Mouse (Mus musculus) kidney, postnatal 14 days (tissue): ENCODE measurements around the gene Hist1h2ba.

Source experiments
- DNase-seq: peaks from one replicate; pipeline ENCODE4 v3.0.0; 2022; ENCODE audit warnings: mixed read lengths

Hist1h2ba gene

DNA sequence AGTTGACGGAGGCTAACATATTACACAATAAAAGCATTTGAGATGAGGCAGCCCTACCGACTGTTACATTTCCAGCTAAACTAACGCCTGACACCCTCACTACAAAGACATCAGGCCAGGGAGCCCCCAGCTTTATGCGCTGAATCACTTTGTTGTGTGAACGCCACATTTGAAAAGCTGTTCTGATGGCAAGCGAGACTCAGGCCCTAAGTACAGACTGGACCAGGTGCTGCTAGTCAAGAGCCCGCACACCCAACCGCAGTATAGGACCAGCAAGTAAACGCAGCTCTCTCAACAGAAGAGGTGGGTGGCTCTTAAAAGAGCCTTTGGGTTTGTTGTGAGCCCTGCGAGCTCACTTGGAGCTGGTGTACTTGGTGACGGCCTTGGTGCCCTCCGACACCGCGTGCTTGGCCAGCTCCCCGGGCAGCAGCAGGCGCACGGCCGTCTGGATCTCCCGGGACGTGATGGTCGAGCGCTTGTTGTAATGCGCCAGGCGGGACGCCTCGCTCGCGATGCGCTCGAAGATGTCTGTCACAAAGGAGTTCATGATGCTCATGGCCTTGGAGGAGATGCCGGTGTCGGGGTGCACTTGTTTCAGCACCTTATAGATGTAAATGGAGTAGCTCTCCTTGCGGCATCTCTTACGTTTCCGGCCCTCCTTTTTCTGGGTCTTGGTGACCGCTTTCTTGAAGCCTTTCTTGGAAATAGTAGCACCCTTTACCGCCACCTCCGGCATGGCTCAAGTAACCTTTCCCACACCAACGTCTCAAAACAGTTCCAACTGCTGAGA is at the start of gene Hist1h2ba:
Hist1h2ba (minus strand) TSS at position 736 of the 790 bp plus-strand sequence.
- no peak for DNase-seq

DNA sequence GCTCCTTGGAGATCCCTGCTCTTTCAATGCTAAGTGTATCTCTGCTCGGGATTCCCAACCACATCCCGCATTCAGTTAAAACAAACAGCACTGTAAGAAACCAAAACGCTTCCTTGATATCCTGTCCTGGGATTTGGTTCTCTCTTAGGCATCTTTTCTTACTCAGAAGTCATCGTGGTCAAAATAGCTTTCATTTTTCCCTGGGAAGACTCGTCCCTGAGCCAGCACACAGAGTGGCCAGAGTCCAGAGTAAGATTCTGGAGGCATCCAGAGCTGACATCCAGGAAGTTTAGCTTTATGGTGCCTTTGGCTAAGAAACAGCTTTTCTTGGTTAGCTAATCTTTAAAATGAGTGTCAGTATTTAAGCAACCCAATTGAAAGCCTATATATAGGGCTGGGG is 38.3 kb upstream of the Hist1h2ba start:
- DNase-seq, result no peak

DNA sequence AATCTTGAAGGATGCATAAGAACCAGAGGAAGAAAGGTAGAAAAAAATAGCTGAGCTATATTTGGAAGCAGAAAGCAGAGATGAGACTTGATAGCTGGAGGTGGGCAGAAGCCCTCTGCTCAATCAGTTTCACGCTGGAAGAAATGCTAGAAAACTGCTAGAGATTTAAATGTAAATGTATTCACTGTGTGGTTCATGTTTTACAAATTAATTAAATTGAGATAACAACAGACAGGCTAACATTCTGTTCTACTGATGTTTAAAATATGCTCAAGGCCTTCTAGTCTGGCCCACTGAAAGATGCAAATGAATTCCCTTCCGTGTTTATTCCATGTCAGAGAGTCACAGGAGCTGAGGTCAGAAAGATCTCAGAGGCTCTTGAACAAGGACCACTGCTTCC is 37.9 kb upstream of the Hist1h2ba start:
- no peak for DNase-seq

DNA sequence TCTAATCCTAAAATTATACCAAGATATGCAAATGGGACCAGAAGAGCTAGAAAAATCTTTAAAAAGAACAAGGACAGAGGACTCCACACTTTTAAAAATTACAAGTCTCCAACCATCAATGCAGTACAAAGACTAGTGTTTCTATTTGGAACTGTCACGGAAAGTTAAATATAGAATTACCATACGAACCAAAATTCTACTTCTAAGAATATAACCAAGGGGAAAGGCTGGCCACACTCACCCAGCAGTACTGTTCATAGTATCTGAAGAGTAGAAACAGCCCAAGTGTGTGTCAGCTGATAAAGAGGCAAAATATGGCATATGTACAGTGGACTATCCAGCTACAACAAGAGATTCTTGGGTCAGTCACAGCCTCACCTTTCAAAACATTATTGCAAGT is 31.0 kb upstream of the Hist1h2ba start:
- no peak for DNase-seq

DNA sequence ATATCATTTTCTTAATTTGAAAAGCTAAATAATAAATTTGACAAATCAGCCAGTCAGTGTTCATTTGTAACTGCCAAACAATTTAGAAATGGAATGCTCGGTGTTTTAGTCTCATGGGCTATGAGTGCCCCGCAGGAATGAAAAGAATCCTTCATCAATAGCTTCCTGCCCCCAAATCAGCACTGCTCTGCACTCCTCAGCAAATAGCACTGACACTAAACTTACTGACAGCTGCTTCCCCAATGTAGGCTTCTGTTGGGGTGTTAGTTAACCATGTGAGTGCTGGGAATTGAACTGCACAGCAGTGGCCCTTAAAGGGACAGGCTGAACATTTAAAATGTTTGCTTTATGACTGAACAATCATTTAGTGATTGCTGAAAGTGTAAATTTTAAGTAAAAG is 25.8 kb upstream of the Hist1h2ba start:
- DNase-seq, result no peak

DNA sequence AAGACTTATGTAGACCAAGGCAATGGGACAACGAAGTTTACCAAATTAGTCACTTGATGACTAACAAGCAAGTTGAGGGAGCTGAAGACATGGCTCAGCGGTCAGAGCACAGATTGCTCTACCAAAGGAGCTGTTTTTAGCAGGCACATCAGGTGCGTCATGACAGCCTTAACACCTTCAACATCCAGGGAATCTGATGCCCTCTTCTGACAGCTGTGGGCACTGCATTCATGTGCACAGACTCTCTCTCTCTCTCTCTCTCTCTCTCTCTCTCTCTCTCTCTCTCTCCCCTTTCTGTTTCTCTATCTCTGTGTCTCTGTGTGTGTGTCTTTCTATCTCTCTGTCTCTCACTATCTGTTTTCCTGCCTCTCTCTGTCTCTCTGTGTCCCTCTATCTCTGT is 17.0 kb upstream of the Hist1h2ba start:
- DNase-seq, result peak; percentile 41

DNA sequence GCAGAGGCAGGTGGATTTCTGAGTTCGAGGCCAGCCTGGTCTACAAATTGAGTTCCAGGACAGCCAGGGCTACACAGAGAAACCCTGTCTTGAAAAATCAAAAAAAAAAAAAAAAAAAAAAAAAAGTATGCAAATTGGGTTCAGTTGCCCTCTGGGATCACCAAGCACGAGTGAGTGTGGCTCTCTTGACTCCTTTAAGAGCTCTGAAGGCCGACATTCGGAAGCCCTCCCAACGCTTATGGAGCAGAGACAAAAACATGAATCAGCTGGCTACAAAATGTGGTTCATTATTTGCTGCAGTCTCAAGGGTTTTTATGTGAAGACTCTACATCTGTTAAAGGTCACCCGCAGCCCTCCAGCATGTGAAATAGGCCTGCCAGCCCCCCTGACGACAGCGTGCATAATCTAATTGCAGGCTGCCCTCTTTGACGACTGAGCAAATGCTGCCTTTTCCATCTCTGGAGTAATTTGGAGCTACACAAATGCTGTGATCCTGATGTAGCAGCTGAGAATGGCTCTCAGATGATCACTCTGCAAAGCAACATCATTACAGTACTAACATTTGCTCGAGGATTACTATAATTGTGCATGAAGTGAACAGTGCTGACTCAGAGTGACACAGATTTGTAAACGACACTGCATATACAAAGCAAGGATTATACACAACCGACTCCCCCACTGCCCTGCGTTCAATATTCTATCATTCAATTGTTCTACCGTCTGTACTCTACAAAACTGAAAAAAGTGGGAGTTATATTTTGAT is 15.7 kb upstream of the Hist1h2ba start:
- no peak for DNase-seq

DNA sequence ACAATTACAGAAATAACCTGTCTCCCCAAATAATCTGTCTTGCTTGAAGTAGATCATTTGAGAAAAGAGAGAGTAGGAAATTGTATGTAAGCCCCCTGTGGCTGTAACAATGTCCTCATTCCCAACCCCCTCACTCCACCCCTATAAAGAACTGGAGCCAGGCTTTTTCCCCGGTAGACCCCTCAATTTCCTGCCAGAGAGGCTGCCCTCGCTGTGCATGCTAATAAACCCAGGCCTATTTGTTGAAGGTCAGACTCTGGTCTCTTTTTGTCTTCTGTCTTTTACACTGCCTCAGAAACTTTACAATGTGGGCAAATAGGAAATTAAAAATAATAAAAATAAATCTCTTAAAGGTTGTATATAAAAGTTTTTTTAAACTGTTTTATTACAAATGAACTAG is 12.3 kb upstream of the Hist1h2ba start:
- no peak for DNase-seq

DNA sequence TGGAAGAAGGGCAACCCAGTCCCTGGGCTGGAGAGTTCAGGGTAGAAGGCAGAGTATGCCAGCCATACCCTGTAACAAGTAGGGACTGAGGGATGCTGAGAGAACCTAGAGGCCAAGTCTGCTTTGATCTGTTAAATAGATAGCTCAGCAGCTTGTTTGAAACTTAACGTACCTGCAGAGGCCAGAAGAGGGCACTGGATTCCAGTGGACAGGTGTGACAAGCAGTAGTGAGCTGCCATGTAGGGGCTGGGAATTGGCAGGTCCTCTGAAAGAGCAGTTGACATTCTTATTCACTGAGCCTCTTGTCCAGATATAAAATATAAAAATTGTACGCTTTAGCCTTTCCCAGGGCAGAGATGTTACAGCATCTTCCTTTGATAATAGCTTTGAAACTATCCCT is 8.9 kb upstream of the Hist1h2ba start:
- DNase-seq, result no peak

DNA sequence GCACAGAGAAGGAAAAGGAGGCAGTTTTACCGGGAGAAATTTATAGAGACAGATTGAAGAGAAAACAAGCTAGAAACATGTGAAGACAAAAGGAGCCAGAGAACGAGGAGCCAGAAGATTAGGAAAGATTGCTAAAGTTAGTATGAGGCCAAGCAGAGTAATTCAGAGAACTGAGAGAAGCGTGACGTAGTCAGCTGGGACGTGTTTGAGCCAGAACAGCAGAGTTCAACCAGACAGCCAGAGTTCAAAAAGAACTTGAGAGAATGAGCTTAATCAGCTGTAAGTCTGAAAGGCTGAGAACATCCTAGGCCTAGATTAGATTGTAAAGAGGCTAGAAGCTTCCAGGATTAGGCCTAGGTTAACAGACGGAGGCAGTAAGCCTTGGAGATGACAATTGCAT is 6.3 kb upstream of the Hist1h2ba start:
- peak; percentile 42 for DNase-seq

DNA sequence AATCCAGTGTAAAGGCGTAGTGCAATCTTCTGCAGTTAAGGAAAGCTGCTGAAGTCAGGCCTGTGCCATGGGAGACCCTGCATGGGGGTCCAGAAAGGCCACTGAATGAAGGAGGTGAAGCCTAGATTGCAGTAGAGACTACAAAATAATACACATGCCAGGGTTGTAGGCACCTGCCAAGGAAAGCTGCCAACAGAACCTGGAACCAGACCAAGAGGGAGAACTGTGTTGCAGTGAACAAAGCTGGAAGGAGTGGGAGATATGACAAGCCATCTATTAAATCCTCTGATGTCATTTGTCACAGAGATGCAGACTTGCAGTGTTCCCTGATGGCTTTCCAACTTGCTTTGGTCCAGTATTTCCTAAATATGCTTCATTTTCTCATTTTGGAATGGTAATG is 4.7 kb upstream of the Hist1h2ba start:
- peak; percentile 38 for DNase-seq

DNA sequence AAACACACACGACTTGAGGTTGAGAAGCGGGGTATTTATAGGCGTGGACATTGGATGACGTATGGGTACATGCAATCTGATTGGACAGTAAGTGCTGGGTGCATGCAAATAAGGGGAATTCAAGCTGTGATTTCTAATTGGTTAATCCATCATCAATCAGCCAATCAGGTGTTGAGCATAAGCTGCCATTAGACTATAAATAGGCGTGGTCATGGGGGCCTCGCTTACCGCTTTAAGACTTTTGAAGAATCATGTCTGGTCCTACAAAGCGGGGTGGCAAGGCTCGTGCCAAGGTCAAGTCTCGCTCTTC is 210 bp upstream of the Hist1h2ba start, which contains the start of gene Hist1h2aa:
Hist1h2aa (plus strand) TSS at position 252 of the 310 bp plus-strand sequence.
- DNase-seq, result no peak

DNA sequence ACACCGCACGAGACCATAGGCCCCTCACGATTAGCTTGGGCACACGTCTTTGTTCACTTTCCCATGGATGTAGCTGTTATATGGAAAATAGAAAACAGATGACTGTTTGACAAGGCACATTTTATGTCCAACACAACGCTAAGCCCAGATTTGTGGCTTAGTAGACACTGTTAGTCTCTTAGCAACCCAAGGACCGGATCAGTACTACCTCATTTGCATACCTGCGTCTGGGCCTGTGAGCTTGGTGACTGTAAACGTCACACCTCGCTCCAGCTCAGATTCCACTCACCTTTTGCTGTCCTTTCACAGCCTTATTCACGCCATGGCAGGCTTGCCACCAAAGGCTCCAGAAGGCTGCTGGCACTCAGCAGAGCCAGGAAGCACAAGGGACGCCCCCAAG is 3.1 kb downstream of the Hist1h2ba start:
- DNase-seq, result no peak

DNA sequence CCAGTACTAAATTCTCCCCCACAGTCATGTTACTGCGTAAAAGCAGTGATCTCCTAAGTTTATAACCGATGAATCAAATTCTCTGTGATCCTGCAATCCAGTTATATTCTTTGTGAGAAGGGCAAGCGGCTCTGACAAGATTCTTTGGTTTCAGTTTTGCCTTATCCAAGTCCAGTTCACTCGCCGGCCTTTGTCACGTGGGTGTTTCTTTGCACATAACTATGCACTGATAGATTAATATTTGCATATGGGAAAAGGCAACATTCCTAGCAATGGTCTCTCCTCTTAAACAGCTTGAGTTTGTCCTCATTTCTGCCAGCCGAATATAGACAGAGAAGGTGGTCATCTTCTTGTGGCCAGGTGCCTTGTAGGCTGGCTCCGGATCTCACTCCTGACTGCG is 3.5 kb downstream of the Hist1h2ba start:
- DNase-seq, result no peak

DNA sequence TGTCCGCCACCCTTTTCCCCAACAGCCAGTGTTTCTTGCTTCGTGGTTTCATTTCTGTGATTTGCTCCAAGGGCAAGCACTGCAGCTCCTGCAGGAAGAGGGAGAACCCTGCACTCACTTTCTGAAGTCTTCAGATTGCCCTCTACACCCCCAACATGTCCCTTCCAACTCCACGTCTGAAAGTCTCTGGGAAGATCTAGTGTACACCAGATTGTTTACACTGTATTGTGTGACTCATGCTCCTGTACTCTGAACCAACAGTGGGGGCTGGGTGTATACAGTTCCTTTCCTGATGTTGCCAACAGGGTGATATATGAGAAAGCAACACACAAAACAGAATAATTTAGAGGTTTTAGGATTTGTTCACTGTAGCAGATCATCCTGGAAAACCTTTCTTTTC is 5.3 kb downstream of the Hist1h2ba start:
- no peak for DNase-seq

DNA sequence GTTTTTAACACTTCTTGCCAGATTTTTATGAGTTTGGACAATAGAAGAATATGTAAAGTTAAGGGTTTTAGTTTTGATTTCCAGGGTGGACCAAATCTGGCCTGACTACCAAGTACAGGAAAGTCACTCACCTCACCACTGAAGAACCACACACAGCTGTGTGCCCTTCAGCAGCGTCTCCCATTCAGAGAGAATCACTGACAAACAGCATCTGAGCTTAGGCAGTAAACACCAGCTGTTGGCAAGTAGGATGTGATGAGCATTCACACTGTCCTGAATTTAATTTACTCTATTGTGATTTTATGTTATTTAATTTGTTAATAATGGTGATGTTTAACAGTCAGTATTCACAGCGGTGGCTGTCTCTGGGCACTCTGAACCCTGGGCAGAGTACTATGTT is 8.2 kb downstream of the Hist1h2ba start:
- DNase-seq, result no peak

DNA sequence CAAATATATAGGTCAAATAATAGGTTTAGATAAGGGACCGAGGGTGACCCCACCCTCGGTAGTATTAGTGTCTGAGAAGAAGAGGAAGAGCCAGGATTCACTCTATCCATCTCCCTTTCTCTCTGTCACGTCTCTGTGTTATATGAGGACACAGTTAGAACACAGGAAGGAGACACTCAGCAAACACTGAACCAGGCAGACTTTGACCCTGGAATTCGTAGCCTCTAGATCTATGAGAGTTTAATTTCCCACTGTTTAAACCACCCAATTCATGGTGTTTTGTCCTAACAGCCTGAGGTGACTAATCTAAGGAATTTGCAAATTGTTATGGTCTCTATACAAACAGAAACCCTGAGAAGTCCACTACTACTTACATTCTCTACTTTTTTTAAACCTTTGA is 16.3 kb downstream of the Hist1h2ba start:
- DNase-seq, result peak; percentile 27

DNA sequence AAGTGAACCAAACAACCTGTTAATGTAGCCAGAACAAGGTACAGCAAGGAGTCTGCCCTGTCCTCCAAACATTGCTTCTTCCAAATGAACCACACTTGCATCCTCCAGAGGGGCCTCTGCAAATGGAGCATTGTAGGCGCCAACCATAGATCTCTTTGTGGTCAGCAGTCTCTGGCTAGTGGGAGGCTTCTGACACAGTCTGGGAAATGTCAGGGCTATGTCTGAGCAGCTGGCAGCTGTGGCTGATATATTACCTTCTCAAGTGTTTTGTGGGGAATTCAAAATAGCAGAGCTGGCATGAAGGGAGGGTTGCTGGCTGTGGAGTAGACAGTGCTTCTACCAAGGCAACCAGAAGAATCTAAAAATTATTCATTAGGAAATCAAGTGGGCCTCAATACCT is 17.8 kb downstream of the Hist1h2ba start:
- DNase-seq, result no peak

DNA sequence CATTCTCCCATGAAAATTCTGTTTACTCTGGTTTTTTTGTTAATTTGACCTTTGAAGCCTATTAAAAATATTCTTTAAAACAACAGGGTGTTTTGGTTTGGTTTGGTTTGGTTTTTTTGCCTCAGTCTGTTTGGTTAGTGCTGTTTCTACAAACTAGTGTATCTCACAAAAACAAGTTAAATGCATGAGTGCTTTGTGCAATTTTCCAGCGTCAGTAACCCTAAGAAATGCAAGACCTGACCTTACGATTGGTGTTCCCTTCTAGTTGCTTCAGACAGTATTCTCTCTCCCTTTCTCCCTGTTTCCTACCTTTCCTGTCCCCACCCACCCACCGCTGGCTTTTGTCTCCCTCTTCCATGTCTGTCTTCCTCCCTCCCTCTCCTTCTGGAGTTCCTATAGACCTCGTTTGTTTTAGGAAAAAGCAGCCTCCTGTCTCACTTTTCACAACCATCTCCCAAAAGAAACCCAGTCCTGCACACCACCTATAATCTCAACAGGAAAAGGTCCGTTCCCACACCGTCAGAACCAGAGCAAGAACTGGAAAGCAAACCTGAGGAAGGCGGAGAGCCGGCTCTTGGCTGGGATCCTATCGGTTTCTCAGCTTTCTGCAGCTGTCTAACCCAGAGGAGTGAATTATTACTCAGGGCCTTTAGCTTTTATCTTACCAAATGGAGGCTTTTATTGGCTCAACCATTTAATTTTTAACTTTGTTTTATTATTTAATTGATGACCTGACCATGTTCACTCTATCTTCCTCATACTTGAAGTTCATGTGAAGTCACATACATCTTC is 19.4 kb downstream of the Hist1h2ba start, which contains the start of gene Slc17a4:
Slc17a4 (minus strand) TSS at position 634 of the 792 bp plus-strand sequence.
- DNase-seq, result peak; percentile 28

DNA sequence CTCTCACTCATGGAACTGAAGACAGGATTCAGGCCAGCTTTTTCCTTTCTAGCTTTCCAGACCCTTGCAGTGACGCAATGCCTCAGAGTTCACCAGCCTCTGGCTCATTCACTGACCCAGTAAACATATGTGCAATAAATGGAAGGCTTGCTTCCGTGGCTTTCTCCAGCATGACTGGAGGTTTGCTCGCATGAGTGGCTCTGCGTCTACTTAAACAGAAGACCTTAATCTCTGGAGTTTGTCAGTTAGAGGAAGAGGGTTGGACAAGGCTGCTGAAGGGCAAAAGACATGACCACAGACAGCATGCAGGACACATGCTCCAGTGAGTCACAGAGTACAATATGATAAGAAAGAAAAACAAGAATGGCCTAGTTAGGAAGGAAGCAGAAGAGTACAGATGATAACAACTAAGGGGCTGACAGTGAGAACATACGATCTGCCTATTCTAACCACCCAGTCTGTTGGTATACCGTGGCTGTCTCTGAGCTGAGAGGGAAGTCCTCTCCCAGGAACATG is 20.1 kb downstream of the Hist1h2ba start:
- DNase-seq, result peak; percentile 54

DNA sequence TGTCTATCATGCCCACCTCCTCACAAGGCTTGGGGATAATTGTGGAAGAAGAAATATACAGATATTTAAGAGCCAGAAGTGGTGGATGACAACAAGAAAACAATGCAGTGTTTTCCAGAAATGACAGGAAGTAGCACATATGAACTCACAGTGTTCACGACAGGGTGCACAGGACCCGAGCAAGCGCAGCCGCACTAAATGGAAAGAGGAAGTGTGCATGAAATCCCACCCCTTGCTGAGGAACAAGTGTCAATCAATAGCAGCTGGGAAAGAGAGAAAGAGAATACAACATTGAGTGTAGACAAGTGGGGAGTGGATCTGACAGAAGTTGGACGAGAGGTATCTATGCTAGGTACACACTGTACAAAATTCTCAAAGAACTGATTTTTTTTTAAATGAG is 22.6 kb downstream of the Hist1h2ba start:
- DNase-seq, result no peak

DNA sequence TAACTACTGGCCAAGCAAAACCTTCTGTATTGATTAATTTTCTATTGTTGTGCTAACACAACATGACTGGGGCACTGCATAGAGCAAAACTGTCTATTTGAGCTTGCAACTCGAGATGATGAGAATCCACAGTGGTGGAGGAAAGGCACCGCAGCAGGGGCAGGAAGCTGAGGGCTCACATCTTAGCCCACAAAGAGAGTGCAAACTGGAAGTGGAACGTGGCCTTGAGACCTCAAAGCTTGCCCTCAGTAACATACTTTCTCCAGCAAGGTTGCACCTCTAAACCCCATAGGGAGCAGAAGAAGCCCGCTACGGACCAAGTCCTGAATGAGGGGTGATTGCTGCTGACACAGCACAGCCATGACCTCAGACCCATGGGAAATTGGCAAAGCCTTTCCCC is 23.8 kb downstream of the Hist1h2ba start:
- DNase-seq, result no peak

DNA sequence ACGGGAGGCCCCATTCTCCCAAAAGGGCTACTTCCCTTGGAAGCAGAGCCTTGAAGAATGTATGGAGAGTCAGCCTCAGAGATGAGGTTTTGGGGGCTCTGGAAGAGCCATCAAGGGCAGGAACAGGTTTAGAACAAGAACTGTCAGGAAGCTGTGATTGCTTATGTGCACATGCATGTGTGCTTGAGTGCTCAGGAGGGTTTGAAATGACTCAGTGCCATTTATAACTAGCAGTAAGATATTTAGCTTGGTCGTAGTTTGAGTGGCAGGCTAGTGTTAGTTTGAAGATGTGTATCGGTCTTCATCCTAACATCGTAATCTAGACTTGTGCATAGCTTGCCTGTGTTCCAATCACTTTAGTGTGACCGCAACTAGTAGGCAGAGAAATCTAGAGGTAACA is 27.1 kb downstream of the Hist1h2ba start:
- no peak for DNase-seq
